Mouse (Mus musculus) heart, embryonic 11.5 days (tissue): ENCODE measurements around the gene Arhgef39. TPM values are rescaled to one million over a fixed set of nuclear protein-coding genes. Genes with fewer than 3 reads are reported as not detected.

Experiments
- ATAC-seq: fragments of 200-750 bp; cut with Nextera tagmentation; replicated peaks from 2 replicates; pipeline ENCODE4 v1.8.0; 2017; ENCODE audit warnings: moderate library complexity; ENCODE audit not compliant: insufficient number of reproducible peaks, low FRiP score, low TSS enrichment
- H3K27ac ChIP-seq: fragments of 300-500 bp; sonication (generic); 2 replicates; pipeline ENCODE4 v1.5.1; 2014; ENCODE audit warnings: mild to moderate bottlenecking, low read depth, low read length
- H3K27me3 ChIP-seq: fragments of 300-500 bp; sonication (generic); 2 replicates; pipeline ENCODE4 v1.6.1; 2014; ENCODE audit warnings: mild to moderate bottlenecking, low read length, mixed read lengths; ENCODE audit not compliant: control insufficient read depth, insufficient read depth
- H3K36me3 ChIP-seq: fragments of 300-500 bp; sonication (generic); 2 replicates; pipeline ENCODE4 v1.6.1; 2014; ENCODE audit warnings: mild to moderate bottlenecking, low read length, moderate library complexity, mixed read lengths; ENCODE audit not compliant: control insufficient read depth, insufficient read depth
- H3K4me1 ChIP-seq: fragments of 300-500 bp; sonication (generic); 2 replicates; pipeline ENCODE4 v1.6.1; 2014; ENCODE audit warnings: low read length; ENCODE audit not compliant: control insufficient read depth, insufficient read depth
- H3K4me2 ChIP-seq: fragments of 300-500 bp; sonication (generic); 2 replicates; pipeline ENCODE4 v1.6.1; 2014; ENCODE audit warnings: mild to moderate bottlenecking, moderate library complexity
- H3K4me3 ChIP-seq: fragments of 300-500 bp; sonication (generic); 2 replicates; pipeline ENCODE4 v1.5.1; 2014; ENCODE audit warnings: low read depth, low read length
- H3K9ac ChIP-seq: fragments of 300-500 bp; sonication (generic); 2 replicates; pipeline ENCODE4 v1.6.1; 2014; ENCODE audit warnings: mild to moderate bottlenecking, low read depth, low read length, moderate library complexity
- H3K9me3 ChIP-seq: fragments of 300-500 bp; sonication (generic); replicated peaks from 2 replicates; pipeline ENCODE4 v1.6.1; 2016; ENCODE audit warnings: low read length; ENCODE audit not compliant: control insufficient read depth
- WGBS: fragments of 180-500 bp; shearing (Covaris S2); extraction: QIAGEN DNeasy Blood & Tissue Kit; methylation state at CpG from one replicate; pipeline ENCODE4 v1.1.7; 2014; ENCODE audit not compliant: insufficient replicate concordance; 5-methylcytosine and 5-hydroxymethylcytosine counted together
- polyA plus RNA-seq: library from polyadenylated mRNA; unstranded; fragments of >200 nt; fragmentation: Nextera tagmentation; extraction: Ambion mirVana; gene quantifications from 2 replicates; pipeline ENCODE4 v1.2.1, GENCODE M21; 2014

The Arhgef39 gene
- polyA plus RNA-seq, 1 experiment from 2014 or later = 34.2 TPM

GRCm38 (mm10) chr4:43466872-43467271, 32.6 kb downstream of the Arhgef39 start:
- WGBS = 80% methylated on average over 7 of the region's 7 CpGs
- H3K9ac ChIP-seq = no peak overlapping the region
- H3K27me3 ChIP-seq = no peaks in the 10 kb centered on the region
- H3K4me2 ChIP-seq = no peak overlapping the region
- no peak for ATAC-seq
- H3K27ac ChIP-seq = no peak overlapping the region
- H3K9me3 ChIP-seq = no peaks in the 10 kb centered on the region
- H3K4me1 ChIP-seq = no peaks in the 10 kb centered on the region
- H3K4me3 ChIP-seq = no peak overlapping the region
- no peaks in the 10 kb centered on the region for H3K36me3 ChIP-seq

GRCm38 (mm10) chr4:43465935-43466334, 33.6 kb downstream of the Arhgef39 start:
- H3K9ac ChIP-seq = no peak overlapping the region
- no peaks in the 10 kb centered on the region for H3K27me3 ChIP-seq
- WGBS = 81% methylated on average over 6 of the region's 6 CpGs
- H3K4me2 ChIP-seq = no peak overlapping the region
- no peak overlapping the region for H3K4me3 ChIP-seq
- no peaks in the 10 kb centered on the region for H3K36me3 ChIP-seq
- no peak for ATAC-seq
- no peaks in the 10 kb centered on the region for H3K9me3 ChIP-seq
- H3K27ac ChIP-seq = no peak overlapping the region
- H3K4me1 ChIP-seq = no peaks in the 10 kb centered on the region

GRCm38 (mm10) chr4:43463102-43463501, 36.4 kb downstream of the Arhgef39 start:
- no peak overlapping the region for H3K4me3 ChIP-seq
- no peak overlapping the region for H3K9ac ChIP-seq
- H3K4me2 ChIP-seq = no peak overlapping the region
- no peak for ATAC-seq
- H3K36me3 ChIP-seq = no peaks in the 10 kb centered on the region
- no peak overlapping the region for H3K27ac ChIP-seq
- WGBS = 84% methylated on average over 5 of the region's 5 CpGs
- no peaks in the 10 kb centered on the region for H3K4me1 ChIP-seq
- no peaks in the 10 kb centered on the region for H3K9me3 ChIP-seq
- no peaks in the 10 kb centered on the region for H3K27me3 ChIP-seq

- Histone ChIP-seq H3K27me3 (peaks cover 36% of the 10 kb centered on the region), H3K36me3 (no peaks in the 10 kb centered on the region), H3K4me1 (0 out of 2 replicates have a peak, but pooled peaks cover 5% of the 10 kb centered on the region), H3K9ac (no peak overlapping the region), H3K27ac (no peak overlapping the region), H3K9me3 (no peaks in the 10 kb centered on the region), H3K4me3 (no peak overlapping the region), H3K4me2 (no peak overlapping the region)
- WGBS = 15% methylated on average over 8 of the region's 8 CpGs
- no peak for ATAC-seq
These were observed 42.4 kb downstream of the Arhgef39 start for GRCm38 (mm10) chr4:43457124-43457523.

- H3K27ac ChIP-seq = no peak overlapping the region
- H3K27me3 ChIP-seq = peaks cover 40% of the 10 kb centered on the region
- H3K4me3 ChIP-seq = no peak overlapping the region
- H3K4me1 ChIP-seq = 0 out of 2 replicates have a peak, but pooled peaks cover 5% of the 10 kb centered on the region
- no peaks in the 10 kb centered on the region for H3K9me3 ChIP-seq
- WGBS = 16% methylated on average over 4 of the region's 4 CpGs
- H3K4me2 ChIP-seq = no peak overlapping the region
- no peak overlapping the region for H3K9ac ChIP-seq
- no peaks in the 10 kb centered on the region for H3K36me3 ChIP-seq
- ATAC-seq = no peak
These were observed 43.0 kb downstream of the Arhgef39 start for GRCm38 (mm10) chr4:43456470-43456869.

- H3K9ac ChIP-seq = no peak within 1 kb of the TSS
- WGBS = 29% methylated on average over 20 of the region's 20 CpGs
- no peak for ATAC-seq
- peak within 1 kb of the TSS; percentile 58 for H3K4me2 ChIP-seq
- H3K4me3 ChIP-seq = peak within 1 kb of the TSS; percentile 21
- no peaks in the 10 kb centered on the region for H3K36me3 ChIP-seq
- H3K27ac ChIP-seq = no peak within 1 kb of the TSS
- no peaks in the 10 kb centered on the region for H3K9me3 ChIP-seq
- peaks cover 40% of the 10 kb centered on the region for H3K27me3 ChIP-seq
- H3K4me1 ChIP-seq = 0 out of 2 replicates have a peak, but pooled peaks cover 5% of the 10 kb centered on the region
These were observed 45.3 kb downstream of the Arhgef39 start, which contains the start of gene Cd72 for GRCm38 (mm10) chr4:43454041-43454836. TSS of gene Cd72 (minus strand) at chr4:43454628.

- H3K9me3 ChIP-seq = no peaks in the 10 kb centered on the region
- H3K9ac ChIP-seq = no peak overlapping the region
- WGBS = under 1% methylated on average over 18 of the region's 18 CpGs
- no peaks in the 10 kb centered on the region for H3K36me3 ChIP-seq
- peaks cover 40% of the 10 kb centered on the region for H3K27me3 ChIP-seq
- peak overlapping the region; percentile 21 for H3K4me3 ChIP-seq
- 0 out of 2 replicates have a peak, but pooled peaks cover 5% of the 10 kb centered on the region for H3K4me1 ChIP-seq
- H3K27ac ChIP-seq = no peak overlapping the region
- peak overlapping the region; percentile 58 for H3K4me2 ChIP-seq
- ATAC-seq = no peak
These were observed 46.1 kb downstream of the Arhgef39 start for GRCm38 (mm10) chr4:43453413-43453812.

GRCm38 (mm10) chr4:43452315-43452714, 47.2 kb downstream of the Arhgef39 start:
- H3K27ac ChIP-seq = no peak overlapping the region
- no peak overlapping the region for H3K4me2 ChIP-seq
- H3K9me3 ChIP-seq = no peaks in the 10 kb centered on the region
- H3K4me1 ChIP-seq = 0 out of 2 replicates have a peak, but pooled peaks cover 5% of the 10 kb centered on the region
- H3K36me3 ChIP-seq = peaks cover 1% of the 10 kb centered on the region; the same call in 1 of the 2 replicates
- H3K9ac ChIP-seq = no peak overlapping the region
- H3K27me3 ChIP-seq = peaks cover 40% of the 10 kb centered on the region
- 38% methylated on average over 11 of the region's 11 CpGs for WGBS
- H3K4me3 ChIP-seq = no peak overlapping the region
- no peak for ATAC-seq

GRCm38 (mm10) chr4:43448554-43448953, 50.9 kb downstream of the Arhgef39 start:
- ATAC-seq = no peak
- peaks cover 17% of the 10 kb centered on the region for H3K27me3 ChIP-seq
- peaks cover 12% of the 10 kb centered on the region for H3K4me1 ChIP-seq
- H3K36me3 ChIP-seq = peaks cover 16% of the 10 kb centered on the region
- no peak overlapping the region for H3K4me2 ChIP-seq
- H3K4me3 ChIP-seq = no peak overlapping the region
- WGBS = 87% methylated on average over 3 of the region's 3 CpGs
- no peak overlapping the region for H3K9ac ChIP-seq
- no peak overlapping the region for H3K27ac ChIP-seq
- no peaks in the 10 kb centered on the region for H3K9me3 ChIP-seq
